Mouse (Mus musculus) hindbrain, embryonic 12.5 days (tissue): ENCODE measurements around the gene Myo7a. TPM values are rescaled to one million over a fixed set of nuclear protein-coding genes. Genes with fewer than 3 reads are reported as not detected.
A peak's percentile ranks its signal among the peaks of the same experiment; 100 is the strongest.

Experiments
- ATAC-seq: fragments of 200-750 bp; cut with Nextera tagmentation; 2 replicates; pipeline ENCODE4 v1.8.0; 2017; ENCODE audit warnings: moderate TSS enrichment; ENCODE audit not compliant: low FRiP score
- H3K27ac ChIP-seq: fragments of 300-500 bp; sonication (generic); 2 replicates; pipeline ENCODE4 v1.5.1; 2016; ENCODE audit warnings: mild to moderate bottlenecking
- H3K27me3 ChIP-seq: fragments of 300-500 bp; sonication (generic); 2 replicates; pipeline ENCODE4 v1.6.1; 2016; ENCODE audit warnings: mild to moderate bottlenecking
- H3K36me3 ChIP-seq: fragments of 300-500 bp; sonication (generic); 2 replicates; pipeline ENCODE4 v1.6.1; 2016; ENCODE audit warnings: mild to moderate bottlenecking
- H3K4me1 ChIP-seq: fragments of 300-500 bp; sonication (generic); 2 replicates; pipeline ENCODE4 v1.6.1; 2016
- H3K4me2 ChIP-seq: fragments of 300-500 bp; sonication (generic); replicated peaks from 2 replicates; pipeline ENCODE4 v1.6.1; 2016; ENCODE audit warnings: mild to moderate bottlenecking
- H3K4me3 ChIP-seq: fragments of 300-500 bp; sonication (generic); 2 replicates; pipeline ENCODE4 v1.5.1; 2016; ENCODE audit warnings: mild to moderate bottlenecking
- H3K9ac ChIP-seq: fragments of 300-500 bp; sonication (generic); 2 replicates; pipeline ENCODE4 v1.6.1; 2016; ENCODE audit warnings: mild to moderate bottlenecking, moderate library complexity
- H3K9me3 ChIP-seq: fragments of 300-500 bp; sonication (generic); replicated peaks from 2 replicates; pipeline ENCODE4 v1.6.1; 2016; ENCODE audit warnings: mild to moderate bottlenecking
- WGBS: fragments of 180-500 bp; shearing (Covaris S2); methylation state at CpG from one replicate; pipeline ENCODE4 v1.1.7; 2016; 5-methylcytosine and 5-hydroxymethylcytosine counted together
- polyA plus RNA-seq: library from polyadenylated mRNA; unstranded; fragments of >200 nt; fragmentation: Nextera tagmentation; extraction: Ambion mirVana; gene quantifications from 2 replicates; pipeline ENCODE4 v1.2.1, GENCODE M21; 2016

Myo7a gene
- polyA plus RNA-seq, 1 experiment from 2014 or later, result 21.9 TPM

DNA sequence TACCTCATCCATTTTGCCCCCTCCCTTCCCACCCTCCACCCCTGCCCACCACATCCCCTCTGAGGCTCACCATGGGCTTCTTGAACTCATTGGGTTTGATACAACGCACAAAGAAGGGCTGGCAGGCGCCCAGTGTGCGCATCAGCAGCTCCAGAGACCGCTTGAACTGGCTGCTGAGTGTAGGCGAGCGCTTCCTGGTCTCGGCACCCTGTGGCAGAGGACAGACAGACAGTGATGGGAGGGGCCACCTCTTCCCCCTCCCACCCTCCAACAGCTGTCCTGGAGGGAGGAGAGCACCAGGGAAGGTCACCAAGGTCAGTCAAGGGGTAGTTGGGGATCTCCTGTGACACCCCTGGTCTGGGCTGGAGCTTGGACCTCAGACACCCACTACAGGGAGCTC lies 34.0 kb downstream of the Myo7a start:
- no peaks in the 10 kb centered on the region for H3K36me3 ChIP-seq
- WGBS, result 72% methylated on average over 7 of the region's 7 CpGs
- peaks cover 28% of the 10 kb centered on the region for H3K4me1 ChIP-seq
- H3K27me3 ChIP-seq, result no peaks in the 10 kb centered on the region
- H3K9me3 ChIP-seq, result no peaks in the 10 kb centered on the region
- ATAC-seq, result no peak
- H3K4me3 ChIP-seq, result no peak overlapping the region
- no peak overlapping the region for H3K9ac ChIP-seq
- H3K4me2 ChIP-seq, result no peak overlapping the region
- no peak overlapping the region for H3K27ac ChIP-seq

DNA sequence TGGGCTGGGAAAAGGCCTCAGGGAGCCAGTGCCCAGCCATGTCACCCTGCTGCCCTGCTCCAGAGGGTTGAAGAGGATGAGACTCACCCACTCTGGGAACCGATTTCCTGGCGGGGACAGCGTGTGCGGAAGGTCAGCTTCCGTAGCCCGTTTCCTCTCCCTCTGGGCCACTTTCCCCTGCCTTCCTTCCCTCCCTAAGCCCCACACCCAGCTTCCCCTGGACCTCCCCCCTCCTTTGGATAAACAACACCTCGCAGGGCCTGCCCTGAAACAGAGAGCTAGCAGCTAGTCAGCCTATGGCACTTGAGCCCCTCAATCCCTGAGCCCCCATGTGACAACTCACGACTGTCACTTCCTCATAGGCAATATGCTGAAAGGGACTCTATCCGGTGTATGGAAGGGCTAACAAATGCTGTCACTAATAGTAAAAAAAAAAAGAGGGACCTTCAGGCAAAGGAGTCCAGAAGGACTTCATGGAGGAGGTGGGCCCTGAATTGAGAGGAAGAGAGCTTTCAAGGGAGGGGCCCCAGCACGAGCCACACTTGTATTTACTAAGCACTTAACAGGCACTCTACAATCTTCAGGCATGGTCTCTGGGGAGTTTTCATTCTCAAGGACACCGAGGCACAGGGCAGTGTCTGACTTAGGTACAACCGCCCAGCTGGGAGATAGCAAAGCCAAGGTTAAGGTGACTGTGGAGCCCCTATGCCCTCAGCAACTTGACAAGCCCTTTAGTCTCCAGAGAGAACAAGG lies 34.6 kb downstream of the Myo7a start:
- Histone ChIP-seq H3K27ac (no peak overlapping the region), H3K4me2 (no peak overlapping the region), H3K4me3 (no peak overlapping the region), H3K4me1 (peaks cover 28% of the 10 kb centered on the region), H3K27me3 (no peaks in the 10 kb centered on the region), H3K9ac (no peak overlapping the region), H3K36me3 (no peaks in the 10 kb centered on the region), H3K9me3 (no peaks in the 10 kb centered on the region)
- ATAC-seq, result no peak
- 59% methylated on average over 12 of the region's 12 CpGs for WGBS

DNA sequence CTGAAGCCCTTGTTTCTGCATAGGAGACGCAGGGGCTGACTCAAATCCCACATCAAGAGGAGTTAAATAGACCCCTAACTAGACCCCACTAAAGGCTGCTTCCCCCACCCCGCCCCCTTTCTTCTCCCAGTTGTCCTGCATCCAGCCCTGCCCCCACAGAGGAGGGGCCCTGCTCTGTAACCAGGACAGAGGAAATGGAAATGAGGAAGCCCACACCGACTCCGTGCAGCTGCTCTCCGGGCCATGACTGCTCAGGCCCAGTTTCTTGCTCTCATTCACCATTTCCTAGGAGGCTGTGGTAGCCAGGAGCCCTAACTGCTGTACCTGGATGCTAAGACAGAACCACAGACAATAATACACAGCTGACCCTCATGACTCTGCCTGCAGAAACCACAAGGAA lies 36.9 kb downstream of the Myo7a start:
- WGBS, result 15% methylated on average over 5 of the region's 5 CpGs
- Histone ChIP-seq H3K4me1 (peaks cover 28% of the 10 kb centered on the region), H3K9ac (0 out of 2 replicates have a peak overlapping the region, but pooled peaks have one; percentile 5)

DNA sequence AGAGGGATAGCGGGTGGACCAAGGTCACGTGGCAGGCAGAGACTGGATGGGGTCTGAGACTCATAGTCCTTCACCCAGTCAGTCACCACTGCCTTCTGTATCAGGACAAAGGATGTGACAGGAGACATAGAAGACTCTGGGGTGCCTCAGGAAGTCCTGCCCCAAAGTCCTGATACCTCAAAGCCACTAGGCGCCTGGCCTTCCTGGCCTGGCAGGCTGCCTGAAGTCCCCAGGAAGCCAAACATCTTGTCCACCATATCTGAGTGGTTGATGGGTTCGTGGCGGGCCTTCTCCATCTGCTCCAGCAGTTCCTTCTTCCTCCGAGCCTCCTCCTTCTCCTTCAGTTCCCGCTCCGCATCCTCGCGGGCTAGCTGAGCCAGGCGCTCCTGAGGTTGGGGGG lies 41.9 kb downstream of the Myo7a start:
- H3K4me2 ChIP-seq, result no peak overlapping the region
- no peaks in the 10 kb centered on the region for H3K27me3 ChIP-seq
- no peaks in the 10 kb centered on the region for H3K9me3 ChIP-seq
- no peak overlapping the region for H3K27ac ChIP-seq
- peaks cover 16% of the 10 kb centered on the region for H3K36me3 ChIP-seq
- peaks cover 8% of the 10 kb centered on the region for H3K4me1 ChIP-seq
- no peak overlapping the region for H3K9ac ChIP-seq
- no peak overlapping the region for H3K4me3 ChIP-seq
- ATAC-seq, result no peak
- 85% methylated on average over 11 of the region's 11 CpGs for WGBS

More for the DNA sequence above, 36.9 kb downstream of the Myo7a start:
- no peak overlapping the region for H3K4me2 ChIP-seq
- H3K4me3 ChIP-seq, result no peak overlapping the region
- no peaks in the 10 kb centered on the region for H3K9me3 ChIP-seq
- ATAC-seq, result peak; percentile 76
- peaks cover 4% of the 10 kb centered on the region; the same call in 1 of the 2 replicates for H3K36me3 ChIP-seq
- no peaks in the 10 kb centered on the region for H3K27me3 ChIP-seq
- no peak overlapping the region for H3K27ac ChIP-seq

DNA sequence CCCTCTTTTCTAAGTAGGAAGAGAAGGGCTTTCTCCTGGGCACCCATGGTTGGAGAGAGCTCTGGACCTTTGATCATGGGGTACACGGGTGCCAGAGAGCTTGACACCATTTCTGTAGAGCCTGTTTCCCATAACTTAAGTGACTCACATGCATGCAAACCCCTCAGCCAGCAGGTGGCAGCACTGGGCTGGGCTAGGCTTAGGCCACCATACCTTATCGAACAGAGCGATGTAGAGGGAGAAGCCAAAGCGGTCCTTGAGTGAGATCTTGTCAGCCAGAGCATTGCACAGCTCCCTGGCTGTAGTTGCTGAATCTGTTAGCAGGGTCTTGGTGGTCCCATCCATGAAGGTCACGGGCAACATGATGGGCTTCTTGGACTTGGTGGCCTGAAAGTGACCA lies 47.7 kb downstream of the Myo7a start:
- peak; percentile 57; the same call in 1 of the 2 replicates for ATAC-seq
- WGBS, result 38% methylated on average over 5 of the region's 5 CpGs
- H3K9ac ChIP-seq, result no peak overlapping the region
- no peak overlapping the region for H3K4me3 ChIP-seq
- no peaks in the 10 kb centered on the region for H3K27me3 ChIP-seq
- H3K4me1 ChIP-seq, result no peaks in the 10 kb centered on the region
- H3K27ac ChIP-seq, result no peak overlapping the region
- H3K4me2 ChIP-seq, result no peak overlapping the region
- peaks cover 19% of the 10 kb centered on the region for H3K36me3 ChIP-seq
- H3K9me3 ChIP-seq, result no peaks in the 10 kb centered on the region

DNA sequence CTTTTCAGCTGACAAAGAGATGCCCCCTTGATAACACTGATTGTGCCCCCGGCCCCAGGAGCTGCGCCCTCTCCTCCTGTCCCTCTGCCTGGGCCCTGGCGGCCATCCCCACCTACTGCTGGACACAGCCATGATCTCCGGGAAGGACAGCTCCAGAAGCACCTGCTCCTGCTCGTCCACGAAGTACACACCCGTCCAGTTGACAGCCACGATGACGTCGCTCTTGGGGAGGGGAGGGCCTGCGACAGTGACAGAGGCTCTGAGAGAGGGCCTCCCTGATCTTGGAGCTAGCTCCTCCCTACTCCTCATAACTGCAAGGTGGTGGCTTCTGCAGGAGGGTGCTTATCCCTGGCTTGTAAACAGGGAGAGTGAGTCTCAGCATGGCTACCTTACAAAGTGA lies 53.1 kb downstream of the Myo7a start:
- Histone ChIP-seq H3K36me3 (peaks cover 24% of the 10 kb centered on the region), H3K9me3 (no peaks in the 10 kb centered on the region), H3K4me2 (no peak overlapping the region), H3K4me1 (no peaks in the 10 kb centered on the region), H3K4me3 (no peak overlapping the region), H3K27ac (no peak overlapping the region), H3K9ac (no peak overlapping the region), H3K27me3 (no peaks in the 10 kb centered on the region)
- ATAC-seq, result no peak
- 82% methylated on average over 11 of the region's 11 CpGs for WGBS

DNA sequence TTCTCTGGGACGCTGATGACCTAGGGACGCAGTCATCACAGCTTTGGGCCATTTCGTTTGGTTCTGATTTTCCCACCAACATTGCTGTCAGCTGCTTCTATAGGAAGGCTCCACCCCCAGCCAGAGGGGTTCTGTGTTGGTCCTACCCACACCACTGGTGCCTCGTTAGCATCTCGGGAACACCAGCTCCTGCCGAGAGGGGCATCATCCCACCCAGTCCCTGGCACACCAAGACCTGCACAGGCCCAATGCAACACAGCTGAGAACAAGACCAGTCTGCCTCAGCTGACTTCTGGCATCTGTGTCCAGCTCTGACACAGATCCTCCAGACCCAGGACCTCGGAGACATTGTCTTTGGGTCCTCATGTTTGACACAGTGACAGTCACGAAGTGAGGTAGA lies 64.4 kb downstream of the Myo7a start:
- H3K27me3 ChIP-seq, result no peaks in the 10 kb centered on the region
- H3K4me1 ChIP-seq, result no peaks in the 10 kb centered on the region
- 88% methylated on average over 8 of the region's 8 CpGs for WGBS
- H3K36me3 ChIP-seq, result 0 out of 2 replicates have a peak, but pooled peaks cover 6% of the 10 kb centered on the region
- no peak overlapping the region for H3K9ac ChIP-seq
- H3K27ac ChIP-seq, result no peak overlapping the region
- no peaks in the 10 kb centered on the region for H3K9me3 ChIP-seq
- no peak for ATAC-seq
- no peak overlapping the region for H3K4me2 ChIP-seq
- no peak overlapping the region for H3K4me3 ChIP-seq

DNA sequence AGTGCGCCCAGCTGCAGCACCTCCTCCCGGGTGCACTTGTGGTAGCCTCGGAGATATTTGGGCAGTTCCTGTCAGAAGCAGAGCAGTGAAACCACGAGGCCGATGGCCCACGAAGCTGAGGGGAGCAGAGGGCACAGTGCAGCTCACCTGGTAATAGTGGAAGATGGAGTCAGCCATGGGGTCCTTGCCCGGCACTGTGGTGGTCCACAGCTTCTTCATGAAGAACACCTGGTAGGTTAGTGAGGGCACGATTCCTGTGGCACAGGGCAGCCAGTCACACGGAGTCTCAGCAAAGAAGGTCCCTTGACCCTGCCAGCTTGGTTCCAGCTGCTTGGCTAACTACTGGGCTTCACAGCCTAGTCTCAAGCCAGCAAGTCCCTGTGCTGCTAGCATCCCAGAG lies 64.9 kb downstream of the Myo7a start:
- no peak overlapping the region for H3K4me2 ChIP-seq
- no peak overlapping the region for H3K4me3 ChIP-seq
- H3K4me1 ChIP-seq, result no peaks in the 10 kb centered on the region
- no peak overlapping the region for H3K9ac ChIP-seq
- H3K36me3 ChIP-seq, result 0 out of 2 replicates have a peak, but pooled peaks cover 6% of the 10 kb centered on the region
- no peak overlapping the region for H3K27ac ChIP-seq
- no peak for ATAC-seq
- H3K27me3 ChIP-seq, result no peaks in the 10 kb centered on the region
- H3K9me3 ChIP-seq, result no peaks in the 10 kb centered on the region
- 93% methylated on average over 9 of the region's 9 CpGs for WGBS

DNA sequence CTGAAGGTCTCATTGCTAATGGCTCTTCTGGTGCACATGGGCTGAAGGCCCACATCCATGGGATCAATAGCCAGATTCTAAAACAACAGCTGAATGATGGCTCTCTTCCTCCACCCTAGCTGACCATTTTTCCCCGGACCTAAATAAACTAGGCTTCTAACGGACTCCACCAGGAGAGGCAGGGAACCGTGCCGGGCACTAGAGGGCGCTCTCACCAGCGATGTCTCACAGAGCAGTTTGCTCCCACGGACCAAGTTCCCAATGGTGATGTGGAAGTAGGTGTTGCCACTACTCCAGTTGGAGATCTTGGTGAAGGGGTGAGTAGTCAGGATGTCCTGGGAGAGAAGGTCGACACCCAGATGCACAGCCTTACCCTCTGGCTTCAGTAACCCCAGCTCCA lies 67.3 kb downstream of the Myo7a start:
- no peaks in the 10 kb centered on the region for H3K9me3 ChIP-seq
- 0 out of 2 replicates have a peak, but pooled peaks cover 6% of the 10 kb centered on the region for H3K36me3 ChIP-seq
- H3K27ac ChIP-seq, result no peak overlapping the region
- no peaks in the 10 kb centered on the region for H3K4me1 ChIP-seq
- H3K27me3 ChIP-seq, result no peaks in the 10 kb centered on the region
- H3K4me3 ChIP-seq, result no peak overlapping the region
- ATAC-seq, result no peak
- H3K4me2 ChIP-seq, result no peak overlapping the region
- 19% methylated on average over 8 of the region's 8 CpGs for WGBS
- no peak overlapping the region for H3K9ac ChIP-seq

DNA sequence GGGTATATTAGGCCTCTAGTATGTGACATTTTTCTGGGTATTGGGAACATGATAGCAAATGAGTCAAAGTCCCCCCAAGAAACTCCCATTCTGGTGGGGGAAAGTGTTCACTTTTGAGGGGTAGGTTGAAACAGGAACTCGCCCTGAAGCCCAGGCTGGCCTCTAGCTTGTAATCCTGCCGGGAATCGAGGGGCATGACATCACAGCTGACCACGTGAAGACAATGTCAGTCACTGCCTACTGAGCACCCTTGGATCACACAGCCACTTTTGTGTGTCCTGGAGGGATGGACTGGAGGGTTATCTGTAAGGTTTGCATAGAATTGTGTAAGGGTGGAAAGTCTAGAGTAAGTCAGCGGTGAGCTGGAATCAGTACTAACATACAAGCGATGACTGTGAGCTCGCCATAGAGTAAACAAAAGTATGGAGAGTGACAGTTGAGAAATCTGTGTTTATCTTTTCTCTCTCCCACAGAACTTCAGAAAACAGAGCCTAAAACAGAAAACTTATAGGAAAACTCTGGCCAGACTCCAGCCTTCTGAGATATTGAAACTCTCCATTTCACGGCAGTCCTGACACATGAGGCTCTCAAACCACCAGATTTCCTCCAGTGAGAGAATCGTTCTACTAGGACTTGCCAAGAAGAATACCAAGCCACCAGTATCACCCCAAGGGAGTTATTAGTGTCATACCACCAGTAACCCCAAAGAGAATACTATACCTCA lies 71.1 kb downstream of the Myo7a start:
- H3K4me3 ChIP-seq, result no peak overlapping the region
- H3K27ac ChIP-seq, result no peak overlapping the region
- H3K9ac ChIP-seq, result no peak overlapping the region
- H3K4me2 ChIP-seq, result no peak overlapping the region
- H3K9me3 ChIP-seq, result no peaks in the 10 kb centered on the region
- no peak for ATAC-seq
- 82% methylated on average over 9 of the region's 9 CpGs for WGBS
- no peaks in the 10 kb centered on the region for H3K27me3 ChIP-seq
- H3K4me1 ChIP-seq, result no peaks in the 10 kb centered on the region
- no peaks in the 10 kb centered on the region for H3K36me3 ChIP-seq

DNA sequence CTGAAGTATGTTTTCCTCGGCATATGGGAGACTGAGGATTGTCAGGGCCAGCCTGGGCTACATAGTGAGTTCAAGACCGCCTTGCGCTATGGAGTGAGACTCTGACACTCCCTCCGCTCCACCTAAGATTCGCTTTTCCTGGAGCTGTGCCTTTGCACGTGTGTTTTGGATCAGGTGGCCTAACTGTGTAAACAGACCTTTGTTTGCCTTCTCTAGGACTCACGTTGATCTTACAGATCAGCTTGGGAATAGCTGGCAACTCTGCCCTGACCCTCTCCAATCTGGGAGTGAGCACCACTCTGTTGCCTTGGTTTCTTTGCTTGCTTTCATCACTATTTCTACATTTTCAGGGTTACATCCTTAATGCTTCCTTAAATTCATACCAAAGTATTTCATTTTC lies 116.7 kb downstream of the Myo7a start:
- no peak for ATAC-seq

More for the DNA sequence above, 116.7 kb downstream of the Myo7a start:
- H3K4me3 ChIP-seq, result no peak overlapping the region
- no peaks in the 10 kb centered on the region for H3K36me3 ChIP-seq
- H3K27me3 ChIP-seq, result no peaks in the 10 kb centered on the region
- no peak overlapping the region for H3K4me2 ChIP-seq
- no peaks in the 10 kb centered on the region for H3K9me3 ChIP-seq
- no peaks in the 10 kb centered on the region for H3K4me1 ChIP-seq
- no peak overlapping the region for H3K27ac ChIP-seq
- WGBS, result 81% methylated on average over 7 of the region's 7 CpGs
- no peak overlapping the region for H3K9ac ChIP-seq
